In genomic region chr8:86975546-86975945, GRCm38 (mm10) we compare ENCODE assay signal across 22 mouse cellular contexts.
DNase-seq lines count a peak whose midpoint lies in the region; ATAC-seq lines count a peak whose summit lies in the region.
"Had no signal": no experiment of that assay in that cellular context is flagged by ENCODE, and none has a peak within 500 bp of the region (broad histone marks: within the 10 kb centered on the region; RNA-seq: fewer than 3 reads in every experiment).

No protein-coding gene starts in this region.

- no peak overlapping the region for H3K9ac ChIP-seq in liver, embryonic 11.5 days (ENCODE audit: low read depth, low read length)

- WGBS in heart, embryonic 10.5 days = 83% methylated on average over 1 of the region's 1 CpGs
- 73% methylated on average over 1 of the region's 1 CpGs for WGBS in liver, embryonic 11.5 days
- WGBS in embryonic facial prominence, embryonic 10.5 days = 96% methylated on average over 1 of the region's 1 CpGs

- ATAC-seq in liver, embryonic 11.5 days (replicated peaks; ENCODE audit: low FRiP score) = no peak
- ATAC-seq: activated CD4-positive, CD25-positive, alpha-beta regulatory T cell, adult 4 months; CD4-positive, CD25-positive, alpha-beta regulatory T cell, adult 4 months; Patski had no signal

- H3K4me2 ChIP-seq in liver, embryonic 11.5 days = no peak overlapping the region

- H3K4me1 ChIP-seq in heart, embryonic 10.5 days = no peaks in the 10 kb centered on the region
- H3K4me1 ChIP-seq in liver, embryonic 11.5 days (replicated peaks; ENCODE audit: control insufficient read depth, insufficient read depth, low read length) = no peaks in the 10 kb centered on the region
- H3K4me1 ChIP-seq in embryonic facial prominence, embryonic 10.5 days = no peaks in the 10 kb centered on the region

- no peaks in the 10 kb centered on the region for H3K9me3 ChIP-seq in heart, embryonic 10.5 days
- H3K9me3 ChIP-seq in liver, embryonic 11.5 days (ENCODE audit: control insufficient read depth, low read length) = no peaks in the 10 kb centered on the region
- H3K9me3 ChIP-seq in embryonic facial prominence, embryonic 10.5 days = no peaks in the 10 kb centered on the region

- H3K4me3 ChIP-seq in heart, embryonic 10.5 days = no peak overlapping the region
- H3K4me3 ChIP-seq in liver, embryonic 11.5 days (ENCODE audit: low read depth, low read length) = no peak overlapping the region
- no peak overlapping the region for H3K4me3 ChIP-seq in embryonic facial prominence, embryonic 10.5 days

- peak; percentile 71 for DNase-seq in heart, adult 11 months
- no peak for DNase-seq in heart, adult 18-20 months
- peak; percentile 60 for DNase-seq in heart, embryonic 10.5 days (ENCODE audit: low spot score)
- DNase-seq in heart, adult 8-10 months (ENCODE audit: low spot score) = no peak
- peak; percentile 12 for DNase-seq in liver, embryonic 11.5 days (ENCODE audit: low spot score)
- DNase-seq in liver = no peak
- peak; percentile 4 for DNase-seq in embryonic facial prominence, embryonic 10.5 days (ENCODE audit: low spot score)
- DNase-seq in adipocyte (ENCODE audit: low spot score) = no peak
- DNase-seq: adrenal gland, adult 2 months; adrenal gland, adult 8-10 months; adrenal gland, postnatal 10 days; adrenal gland, postnatal 14 days; adrenal gland, postnatal 25 days; adrenal gland, postnatal 36 days; B cell, adult 2 months; cerebellum, adult 11 months; cerebellum, adult 11-12 months; cerebellum, adult 18-20 months had no signal

- H3K27me3 ChIP-seq in heart, embryonic 10.5 days (ENCODE audit: insufficient read depth, poor library complexity, severe bottlenecking) = no peaks in the 10 kb centered on the region
- no peaks in the 10 kb centered on the region for H3K27me3 ChIP-seq in liver, embryonic 11.5 days (replicated peaks; ENCODE audit: control insufficient read depth, insufficient read depth, low read length)
- no peaks in the 10 kb centered on the region for H3K27me3 ChIP-seq in embryonic facial prominence, embryonic 10.5 days (replicated peaks; ENCODE audit: low read depth, poor library complexity, severe bottlenecking)

- no peaks in the 10 kb centered on the region for H3K36me3 ChIP-seq in heart, embryonic 10.5 days
- H3K36me3 ChIP-seq in liver, embryonic 11.5 days (ENCODE audit: control insufficient read depth, insufficient read depth, low read length) = no peaks in the 10 kb centered on the region
- H3K36me3 ChIP-seq in embryonic facial prominence, embryonic 10.5 days (replicated peaks) = no peaks in the 10 kb centered on the region
- H3K36me3 ChIP-seq: G1E had no signal

- no peak overlapping the region for H3K27ac ChIP-seq in heart, embryonic 10.5 days
- no peak overlapping the region for H3K27ac ChIP-seq in liver, embryonic 11.5 days (ENCODE audit: low read depth, low read length)
- H3K27ac ChIP-seq in embryonic facial prominence, embryonic 10.5 days (replicated peaks) = no peak overlapping the region

Comparison
In these comparisons a context has a peak if more than half of its experiments do, and no peak if none do; other contexts are left out.
1. DNase-seq: peak in heart, adult 11 months (single experiment), heart, embryonic 10.5 days (single experiment), liver, embryonic 11.5 days (single experiment) and embryonic facial prominence, embryonic 10.5 days (single experiment); none in heart, adult 18-20 months (0 of 2), heart, adult 8-10 months (single experiment), liver (single experiment) and adipocyte (single experiment).